Mouse (Mus musculus) embryonic facial prominence, embryonic 10.5 days (tissue): ENCODE results near the gene Lbp. TPM values are rescaled to one million over a fixed set of nuclear protein-coding genes. Genes with fewer than 3 reads are reported as not detected.

Experiments
- DNase-seq: peaks from one replicate; pipeline ENCODE4 v3.0.0-alpha.2; 2017; ENCODE audit warnings: low spot score
- H3K27ac ChIP-seq: fragments of 300-500 bp; sonication (generic); replicated peaks from 2 replicates; pipeline ENCODE4 v1.5.1; 2016; ENCODE audit warnings: mild to moderate bottlenecking
- H3K27me3 ChIP-seq: fragments of 300-500 bp; sonication (generic); replicated peaks from 2 replicates; pipeline ENCODE4 v1.6.1; 2016; ENCODE audit warnings: low read depth, mild to moderate bottlenecking; ENCODE audit not compliant: poor library complexity, severe bottlenecking
- H3K36me3 ChIP-seq: fragments of 300-500 bp; sonication (generic); replicated peaks from 2 replicates; pipeline ENCODE4 v1.6.1; 2016; ENCODE audit warnings: mild to moderate bottlenecking, moderate library complexity
- H3K4me1 ChIP-seq: fragments of 300-500 bp; sonication (generic); 2 replicates; pipeline ENCODE4 v1.6.1; 2016
- H3K4me3 ChIP-seq: fragments of 300-500 bp; sonication (generic); 2 replicates; pipeline ENCODE4 v1.5.1; 2016; ENCODE audit warnings: mild to moderate bottlenecking, moderate library complexity
- H3K9me3 ChIP-seq: fragments of 300-500 bp; sonication (generic); 2 replicates; pipeline ENCODE4 v1.6.1; 2016; ENCODE audit warnings: mild to moderate bottlenecking
- WGBS: fragments of 180-500 bp; shearing (Covaris S2); methylation state at CpG from one replicate; pipeline ENCODE4 v1.1.7; 2016; 5-methylcytosine and 5-hydroxymethylcytosine counted together
- polyA plus RNA-seq: library from polyadenylated mRNA; unstranded; fragments of >200 nt; fragmentation: Nextera tagmentation; extraction: Ambion mirVana; gene quantifications from 2 replicates; pipeline ENCODE4 v1.2.1, GENCODE M21; 2016

The Lbp gene
- polyA plus RNA-seq, 1 experiment from 2014 or later = 3.4 TPM

DNA sequence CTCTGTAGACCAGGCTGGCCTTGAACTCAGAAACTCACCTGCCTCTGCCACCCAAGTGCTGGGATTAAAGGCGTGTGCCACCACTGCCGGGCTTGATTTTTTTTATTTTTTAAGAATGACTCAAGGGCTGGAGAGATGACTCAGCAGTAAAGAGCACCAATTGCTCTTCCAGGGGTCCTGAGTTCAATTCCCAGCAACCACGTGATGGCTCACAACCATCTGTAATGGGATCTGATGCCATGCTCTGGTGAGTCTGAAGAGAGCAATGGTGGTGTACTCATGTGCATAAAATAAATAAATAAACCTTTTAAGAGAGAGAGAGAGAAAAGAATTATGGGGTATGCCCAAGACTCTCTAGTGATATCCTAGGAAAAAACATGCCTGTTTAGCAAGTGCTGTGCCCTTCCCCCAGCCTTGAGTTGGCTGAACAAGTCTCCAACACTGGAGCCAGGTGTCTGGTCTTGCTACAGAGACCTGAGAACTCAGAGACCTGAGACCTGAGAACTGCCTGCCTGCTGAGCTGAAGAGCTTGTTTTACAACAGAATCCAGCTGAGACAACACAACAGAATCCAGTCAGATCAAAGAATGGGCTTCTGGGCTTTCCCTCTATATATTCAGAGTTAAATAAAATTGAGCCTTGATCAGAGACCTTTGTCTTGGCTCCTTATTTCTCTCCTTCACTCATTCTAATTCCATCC is 63.3 kb downstream of the Lbp start:
- Histone ChIP-seq H3K27me3 (peaks cover 20% of the 10 kb centered on the region), H3K27ac (no peak overlapping the region), H3K36me3 (no peaks in the 10 kb centered on the region), H3K4me3 (no peak overlapping the region), H3K4me1 (peaks cover 5% of the 10 kb centered on the region; the same call in 1 of the 2 replicates), H3K9me3 (no peaks in the 10 kb centered on the region)
- 78% methylated on average over 3 of the region's 3 CpGs for WGBS
- no peak for DNase-seq

DNA sequence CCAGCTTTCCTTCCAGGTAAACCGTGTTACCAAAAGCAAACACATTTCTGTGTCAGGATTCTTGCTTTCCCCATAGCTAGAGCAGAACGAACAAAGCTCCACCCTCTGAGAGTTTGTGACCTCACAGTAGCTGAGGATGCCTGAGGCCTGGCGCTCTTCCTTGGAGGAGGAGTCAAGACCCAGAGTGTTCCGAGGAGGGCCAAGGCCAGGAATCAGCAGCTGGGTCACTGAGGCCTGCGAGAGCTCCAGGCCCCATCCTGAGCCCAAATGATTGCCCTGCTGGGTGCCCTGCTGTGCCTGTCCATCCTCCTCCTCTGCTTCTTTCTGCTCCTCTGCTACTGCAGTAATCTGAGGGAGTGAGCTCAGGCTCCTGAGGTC is 63.9 kb downstream of the Lbp start:
- no peak for DNase-seq
- H3K27ac ChIP-seq = no peak overlapping the region
- 6% methylated on average over 5 of the region's 5 CpGs for WGBS
- no peak overlapping the region for H3K4me3 ChIP-seq
- H3K36me3 ChIP-seq = no peaks in the 10 kb centered on the region
- peaks cover 25% of the 10 kb centered on the region for H3K27me3 ChIP-seq
- H3K9me3 ChIP-seq = no peaks in the 10 kb centered on the region
- H3K4me1 ChIP-seq = peaks cover 9% of the 10 kb centered on the region

DNA sequence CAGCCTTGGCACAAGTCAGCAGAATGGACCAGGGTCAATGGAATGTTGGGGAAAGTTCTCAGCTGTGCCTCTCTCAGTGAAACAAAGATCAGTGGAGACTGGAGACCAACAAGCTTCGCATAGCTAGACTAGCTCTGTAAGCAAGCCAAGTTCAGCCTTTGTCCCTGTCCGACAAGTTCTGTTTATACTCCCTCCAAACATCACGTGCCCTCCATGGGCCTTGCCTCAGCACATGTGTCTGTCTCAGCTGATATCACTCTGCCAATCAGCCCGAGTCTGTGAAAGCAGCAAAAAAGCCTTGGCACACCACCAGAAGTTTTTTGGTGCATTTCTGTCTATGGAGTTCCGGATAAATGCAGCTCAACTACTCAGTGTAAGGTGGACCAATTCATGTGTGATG is 66.8 kb downstream of the Lbp start:
- Histone ChIP-seq H3K27me3 (peaks cover 54% of the 10 kb centered on the region), H3K4me3 (no peak overlapping the region), H3K4me1 (peaks cover 22% of the 10 kb centered on the region), H3K9me3 (no peaks in the 10 kb centered on the region), H3K27ac (no peak overlapping the region), H3K36me3 (no peaks in the 10 kb centered on the region)
- DNase-seq = no peak
- WGBS = 74% methylated on average over 5 of the region's 5 CpGs

DNA sequence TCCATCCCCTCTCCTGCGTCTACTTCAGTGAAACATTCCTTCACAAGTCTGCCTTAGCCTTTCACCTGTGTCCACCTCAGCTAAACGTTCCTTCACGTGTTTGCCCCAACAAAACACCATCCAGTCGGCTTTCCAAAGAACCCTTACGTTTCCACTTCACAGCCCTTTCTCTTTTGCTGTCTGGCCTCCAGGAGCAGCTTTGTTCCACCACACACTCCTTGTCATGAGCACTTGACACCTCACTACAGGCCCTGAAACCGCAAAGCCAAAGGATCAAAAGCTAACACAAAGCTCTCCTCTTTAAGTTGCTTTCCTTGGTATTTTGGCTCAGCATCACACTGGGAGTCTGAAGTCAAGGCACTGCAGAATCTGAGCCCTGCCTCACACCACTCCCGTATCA is 67.2 kb downstream of the Lbp start:
- no peak for DNase-seq
- H3K36me3 ChIP-seq = no peaks in the 10 kb centered on the region
- H3K27me3 ChIP-seq = peaks cover 56% of the 10 kb centered on the region
- peaks cover 22% of the 10 kb centered on the region for H3K4me1 ChIP-seq
- H3K27ac ChIP-seq = no peak overlapping the region
- WGBS = 67% methylated on average over 7 of the region's 7 CpGs
- no peak overlapping the region for H3K4me3 ChIP-seq
- H3K9me3 ChIP-seq = no peaks in the 10 kb centered on the region

DNA sequence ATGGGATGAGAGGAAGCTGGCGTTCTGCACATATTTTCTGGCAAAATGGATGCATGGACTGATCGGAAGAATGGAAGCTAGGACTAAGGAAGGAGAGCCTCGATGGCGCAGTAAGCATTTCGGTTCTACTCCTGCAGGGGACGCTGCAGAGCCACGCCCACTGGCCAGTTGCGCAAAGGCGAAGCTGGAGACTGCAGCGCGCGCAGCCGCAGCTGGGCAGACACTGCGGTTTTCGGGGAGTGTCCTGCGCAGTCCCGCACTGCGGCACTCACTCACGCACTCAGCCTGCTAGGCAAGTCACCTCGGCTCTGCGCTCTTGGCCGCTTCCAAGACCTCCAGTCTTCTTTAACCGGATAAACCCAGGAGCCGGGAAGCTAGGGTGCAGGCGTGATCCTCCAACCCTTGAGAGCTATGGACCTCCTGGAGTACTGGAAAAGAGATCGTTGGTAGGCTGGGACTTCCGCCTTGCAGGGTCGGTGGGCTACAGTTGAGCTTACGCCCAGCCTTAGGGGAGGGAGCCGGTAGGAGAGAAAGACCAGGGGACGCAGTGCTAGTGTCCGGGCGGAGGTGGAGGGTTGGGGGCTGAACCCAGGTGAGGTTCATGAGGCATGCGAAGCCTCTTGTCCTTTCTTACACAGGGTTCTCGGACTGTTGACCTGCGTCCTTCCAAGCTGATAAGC is 69.3 kb downstream of the Lbp start, which contains the start of gene Snhg11:
TSS of gene Snhg11 (plus strand) at position 196 of the 680 bp plus-strand sequence.
- Histone ChIP-seq H3K36me3 (no peaks in the 10 kb centered on the region), H3K9me3 (no peaks in the 10 kb centered on the region), H3K27me3 (peaks cover 56% of the 10 kb centered on the region), H3K27ac (peak within 1 kb of the TSS; percentile 57; the same call in 1 of the 2 replicates), H3K4me1 (peaks cover 17% of the 10 kb centered on the region), H3K4me3 (peak within 1 kb of the TSS; percentile 64)
- peak; percentile 83 for DNase-seq
- WGBS = 2% methylated on average over 36 of the region's 36 CpGs

DNA sequence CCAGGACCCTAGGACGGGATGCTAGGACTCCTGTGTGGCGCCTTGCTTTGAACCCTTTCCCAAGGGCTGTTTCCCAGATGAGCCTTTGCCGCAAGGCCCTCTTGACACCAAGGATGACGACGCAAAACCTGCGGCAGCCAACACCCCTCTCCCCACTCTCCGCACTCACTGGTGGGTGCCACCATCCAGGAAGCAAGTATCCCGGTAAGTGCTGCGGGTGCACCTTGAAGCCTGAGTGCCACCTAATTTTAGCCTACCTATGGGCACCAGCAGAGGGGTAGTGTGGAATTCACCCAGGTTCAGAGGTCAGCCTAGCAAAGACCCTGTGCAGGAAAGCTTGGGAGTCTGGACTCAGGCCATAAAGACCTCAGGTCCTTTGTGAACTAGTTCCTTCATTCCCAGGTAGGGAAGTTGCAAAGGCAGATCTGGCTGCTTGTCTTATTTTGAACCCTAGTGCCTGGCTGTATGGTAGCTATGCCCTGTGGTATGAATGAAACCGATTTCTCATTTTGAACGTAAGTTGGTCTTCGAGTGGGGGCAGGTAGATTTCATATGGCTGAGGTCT is 69.9 kb downstream of the Lbp start:
- Histone ChIP-seq H3K27ac (0 out of 2 replicates have a peak overlapping the region, but pooled peaks have one; percentile 57), H3K9me3 (no peaks in the 10 kb centered on the region), H3K4me3 (peak overlapping the region; percentile 64), H3K36me3 (no peaks in the 10 kb centered on the region), H3K27me3 (peaks cover 56% of the 10 kb centered on the region), H3K4me1 (peaks cover 17% of the 10 kb centered on the region)
- WGBS = 24% methylated on average over 12 of the region's 12 CpGs
- DNase-seq = no peak

DNA sequence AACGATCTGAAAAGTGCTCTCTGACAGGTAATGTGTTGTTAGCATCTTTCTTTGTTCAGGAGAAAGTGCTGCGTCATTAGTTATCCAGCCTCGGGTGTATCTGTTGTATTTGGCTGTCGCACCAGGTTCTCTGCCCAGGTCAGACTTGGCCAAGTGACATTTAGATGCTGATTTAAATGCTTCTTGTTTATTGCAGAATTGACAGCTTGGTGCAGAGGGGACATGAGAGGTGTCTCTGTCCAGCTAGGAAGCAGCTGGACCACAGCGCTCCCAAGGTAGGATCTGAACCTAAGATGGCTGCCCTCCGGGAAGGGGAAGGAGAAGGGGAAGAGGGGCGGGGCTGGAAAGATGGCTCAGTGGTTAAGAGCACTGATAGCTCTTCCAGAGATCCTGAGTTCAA is 70.5 kb downstream of the Lbp start:
- Histone ChIP-seq H3K27ac (no peak overlapping the region), H3K27me3 (peaks cover 56% of the 10 kb centered on the region), H3K4me1 (peaks cover 17% of the 10 kb centered on the region), H3K4me3 (no peak overlapping the region), H3K9me3 (no peaks in the 10 kb centered on the region), H3K36me3 (no peaks in the 10 kb centered on the region)
- no peak for DNase-seq
- 75% methylated on average over 7 of the region's 7 CpGs for WGBS

DNA sequence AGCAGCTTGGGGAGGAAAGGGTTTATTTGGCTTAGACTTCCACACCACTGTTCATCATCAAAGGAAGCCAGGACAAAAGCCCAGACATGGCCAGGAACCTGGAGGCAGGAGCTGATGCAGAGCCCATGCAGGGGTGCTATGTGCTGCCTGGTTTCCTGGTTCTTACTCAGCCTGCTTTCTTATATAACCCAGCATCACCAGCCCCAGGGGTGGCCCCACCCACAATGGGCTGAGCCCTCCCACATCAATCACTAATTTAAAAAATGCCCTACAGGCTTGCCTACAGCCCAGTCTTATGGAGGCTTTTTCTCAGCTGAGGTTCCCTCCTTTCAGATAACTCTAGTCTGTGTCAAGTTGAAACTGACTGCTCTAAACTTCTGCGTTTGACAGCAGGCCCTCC is 71.5 kb downstream of the Lbp start:
- Histone ChIP-seq H3K27ac (no peak overlapping the region), H3K27me3 (peaks cover 55% of the 10 kb centered on the region), H3K9me3 (no peaks in the 10 kb centered on the region), H3K4me3 (no peak overlapping the region), H3K4me1 (peaks cover 17% of the 10 kb centered on the region), H3K36me3 (no peaks in the 10 kb centered on the region)
- no peak for DNase-seq
- WGBS = 94% methylated on average over 1 of the region's 1 CpGs

DNA sequence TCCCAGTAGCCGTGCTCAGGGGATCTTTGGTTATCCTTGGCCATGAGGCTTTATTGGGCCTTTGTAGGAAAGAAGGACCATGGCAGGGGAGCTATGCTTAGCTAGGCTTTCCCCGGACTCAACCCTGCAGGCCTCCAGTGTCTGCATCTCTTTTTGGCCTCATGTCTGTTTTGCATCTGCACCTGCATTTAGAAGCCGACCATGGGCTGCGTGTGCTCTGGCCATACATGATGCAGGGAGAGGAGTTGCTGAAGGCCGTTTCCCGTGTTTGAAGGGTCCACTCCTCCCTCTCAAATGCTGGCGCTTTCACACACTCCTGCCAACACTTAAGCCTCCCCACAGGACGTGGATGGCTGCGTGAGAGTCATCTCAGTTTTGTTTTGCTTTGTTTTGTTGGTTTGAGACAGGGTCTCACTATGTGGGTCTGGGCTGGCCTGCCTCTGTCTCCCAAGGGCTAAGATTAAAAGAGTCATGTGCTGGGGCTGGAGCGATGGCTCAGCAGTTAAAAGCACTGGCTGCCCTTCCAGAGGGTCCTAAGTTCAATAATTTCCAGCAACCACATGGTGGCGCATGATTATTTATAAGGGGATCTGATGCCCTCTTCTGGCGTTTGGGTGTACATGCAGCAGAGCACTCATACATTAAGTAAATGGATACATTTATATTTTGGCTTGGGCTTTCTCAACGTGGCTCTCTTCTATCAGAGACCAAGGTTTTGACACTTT is 73.2 kb downstream of the Lbp start:
- peak; percentile 67 for DNase-seq
- no peak overlapping the region for H3K4me3 ChIP-seq
- 44% methylated on average over 13 of the region's 13 CpGs for WGBS
- H3K36me3 ChIP-seq = no peaks in the 10 kb centered on the region
- no peaks in the 10 kb centered on the region for H3K9me3 ChIP-seq
- H3K27ac ChIP-seq = no peak overlapping the region
- H3K4me1 ChIP-seq = peaks cover 17% of the 10 kb centered on the region
- H3K27me3 ChIP-seq = peaks cover 38% of the 10 kb centered on the region

Other genes starting within 250 kb of the Lbp start
- gene Tgm2, start 160.1 kb upstream of the Lbp start, polyA plus RNA-seq = 6.4 and 7.8 TPM in 2 replicates
- gene D630003M21Rik, start 77.3 kb upstream of the Lbp start, polyA plus RNA-seq = 3.1 TPM in 2 replicates
- gene Bpi, start 48.4 kb upstream of the Lbp start, polyA plus RNA-seq = not detected in 2 replicates
- 22.1 and 25.2 TPM in 2 replicates for gene Snhg11, start 69.1 kb downstream of the Lbp start, polyA plus RNA-seq
- 11.9 and 12.7 TPM in 2 replicates for gene Ralgapb, start 103.4 kb downstream of the Lbp start, polyA plus RNA-seq
- not detected in 2 replicates for gene Adig, start 196.1 kb downstream of the Lbp start, polyA plus RNA-seq
- 0.21 and 0.25 TPM in 2 replicates for gene Arhgap40, start 206.3 kb downstream of the Lbp start, polyA plus RNA-seq